Mouse (Mus musculus) testis, adult 2 months (tissue): ENCODE data around the gene Plppr1. TPM values are rescaled to one million over a fixed set of nuclear protein-coding genes. Genes with fewer than 3 reads are reported as not detected.

ENCODE experiments used
- H3K27ac ChIP-seq: fragments of 200-500 bp; 2 replicates; pipeline ENCODE4 v1.5.1; 2012; ENCODE audit warnings: low read depth, low read length; ENCODE audit not compliant: control insufficient read depth, insufficient read depth
- H3K27me3 ChIP-seq: fragments of 200-500 bp; 2 replicates; pipeline ENCODE4 v1.6.1; 2012; ENCODE audit warnings: mild to moderate bottlenecking, low read length, moderate library complexity; ENCODE audit not compliant: control insufficient read depth, insufficient read depth
- H3K36me3 ChIP-seq: fragments of 200-500 bp; 2 replicates; pipeline ENCODE4 v1.6.1; 2012; ENCODE audit warnings: mild to moderate bottlenecking, low read length; ENCODE audit not compliant: control insufficient read depth, insufficient read depth
- H3K4me1 ChIP-seq: fragments of 200-500 bp; 2 replicates; pipeline ENCODE4 v1.6.1; 2012; ENCODE audit warnings: low read length; ENCODE audit not compliant: control insufficient read depth, insufficient read depth
- H3K4me3 ChIP-seq: fragments of 200-500 bp; 2 replicates; pipeline ENCODE4 v1.5.1; 2012; ENCODE audit warnings: low read depth, mild to moderate bottlenecking, low read length, moderate library complexity, mixed read lengths; ENCODE audit not compliant: control insufficient read depth
- CTCF ChIP-seq: fragments of 200-500 bp; IDR thresholded peaks from 2 replicates; pipeline ENCODE4 v1.5.1; 2012; ENCODE audit warnings: low read depth, mild to moderate bottlenecking, inconsistent platforms, low read length, moderate library complexity; ENCODE audit not compliant: control insufficient read depth, insufficient read depth, insufficient replicate concordance
- POLR2A ChIP-seq: fragments of 200-500 bp; IDR thresholded peaks from 2 replicates; pipeline ENCODE4 v1.6.1; 2012; ENCODE audit warnings: low read depth, mild to moderate bottlenecking, inconsistent platforms, low read length, moderate library complexity; ENCODE audit not compliant: control insufficient read depth
- polyA plus RNA-seq: library from polyadenylated mRNA; depleted of rRNA; stranded (reverse); fragments of >200 nt; gene quantifications from 2 replicates; pipeline ENCODE4 v1.2.3, GENCODE M21; 2012

Plppr1 gene
- polyA plus RNA-seq, 1 experiment: not detected

DNA sequence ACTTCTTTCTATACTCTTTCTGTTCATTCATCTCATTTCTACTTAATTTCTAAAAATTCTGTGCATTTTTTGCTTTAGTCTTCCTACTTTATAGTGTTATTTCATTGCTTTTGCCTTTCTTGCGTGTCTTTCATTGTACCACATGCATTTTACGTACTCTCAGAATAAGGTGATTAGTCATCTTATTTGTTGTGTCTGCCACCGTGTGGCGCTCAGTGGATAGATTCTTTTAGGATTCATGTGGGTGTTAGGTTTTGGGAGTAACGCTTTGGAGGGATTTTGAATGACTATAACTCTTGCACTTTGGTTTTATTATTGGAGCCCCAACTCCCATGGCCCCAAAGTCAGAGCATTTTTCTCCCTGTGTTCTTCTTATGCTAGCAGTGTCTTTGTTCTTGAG lies 152.5 kb downstream of the Plppr1 start:
- no peak for TF ChIP-seq POLR2A
- no peak for TF ChIP-seq CTCF

DNA sequence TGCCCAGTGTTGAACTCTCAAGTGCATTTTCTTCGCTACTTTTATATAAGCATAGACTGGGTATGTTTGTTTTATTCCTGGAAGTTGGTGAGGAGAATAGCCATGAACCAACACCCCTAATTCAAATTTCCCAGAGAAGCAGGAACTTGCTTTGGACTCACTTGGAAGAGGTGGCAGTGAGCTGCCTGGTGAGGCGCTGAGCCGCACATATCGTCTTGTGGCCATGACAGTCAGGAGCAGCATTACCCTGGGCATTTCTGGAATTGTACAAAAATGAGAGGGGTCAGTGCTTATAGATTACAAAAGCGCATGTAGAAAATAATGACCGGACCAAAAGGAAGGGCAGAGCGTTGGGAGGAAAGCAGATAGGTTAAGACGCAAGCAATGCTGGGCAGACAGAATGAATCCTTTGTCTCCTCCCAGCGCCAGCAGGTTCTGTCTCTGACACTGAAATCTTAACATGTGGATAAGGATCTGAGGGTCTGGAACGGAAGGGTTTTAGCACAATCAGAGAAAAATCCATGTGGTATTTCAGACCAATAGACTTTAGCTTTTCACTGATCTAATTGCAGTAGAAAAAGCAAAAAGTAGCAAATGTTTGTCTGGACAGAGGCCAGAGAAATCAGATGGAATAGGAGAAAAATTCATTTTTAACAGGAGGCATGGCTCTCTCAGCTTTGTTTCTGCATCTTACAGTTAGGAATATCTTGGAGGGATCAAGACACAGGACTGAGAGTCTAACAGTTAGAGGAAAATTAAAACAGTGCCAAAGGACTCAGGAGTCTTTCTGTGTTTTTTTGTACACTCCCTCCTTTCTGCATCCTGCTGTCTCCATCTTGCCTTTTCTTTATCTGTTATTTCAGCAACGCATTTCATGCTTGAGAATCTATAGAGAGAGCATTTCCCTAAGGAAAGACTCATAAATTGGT lies 153.8 kb downstream of the Plppr1 start:
- no peak for TF ChIP-seq CTCF
- no peak for TF ChIP-seq POLR2A
- Histone ChIP-seq H3K36me3 (no peaks in the 10 kb centered on the region), H3K27me3 (no peaks in the 10 kb centered on the region), H3K4me3 (no peak overlapping the region), H3K27ac (no peak overlapping the region), H3K4me1 (no peaks in the 10 kb centered on the region)

More for the DNA sequence above, 152.5 kb downstream of the Plppr1 start:
- no peaks in the 10 kb centered on the region for H3K36me3 ChIP-seq
- no peaks in the 10 kb centered on the region for H3K4me1 ChIP-seq
- no peak overlapping the region for H3K4me3 ChIP-seq
- H3K27ac ChIP-seq: no peak overlapping the region
- H3K27me3 ChIP-seq: no peaks in the 10 kb centered on the region

DNA sequence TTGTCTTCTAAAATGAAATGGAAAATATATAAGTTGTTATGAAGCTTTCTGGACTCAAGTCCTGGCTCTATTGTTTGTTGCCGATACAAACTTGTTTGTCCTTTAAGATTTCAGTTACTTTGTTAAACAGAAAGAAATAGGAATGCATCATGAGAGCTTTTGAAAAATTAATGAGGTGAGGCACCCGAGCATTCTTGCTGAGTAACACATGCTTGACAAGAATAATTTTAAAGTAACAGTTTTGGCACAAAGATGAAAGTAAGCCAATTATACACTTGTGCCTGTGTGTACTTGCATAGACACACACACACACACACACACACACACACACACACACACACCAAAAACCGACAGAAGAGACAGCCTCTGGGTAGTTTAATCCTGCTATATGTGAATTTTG lies 155.3 kb downstream of the Plppr1 start:
- Histone ChIP-seq H3K4me3 (no peak overlapping the region), H3K27me3 (no peaks in the 10 kb centered on the region), H3K36me3 (no peaks in the 10 kb centered on the region), H3K4me1 (no peaks in the 10 kb centered on the region), H3K27ac (no peak overlapping the region)
- TF ChIP-seq CTCF (no peak), POLR2A (no peak)

DNA sequence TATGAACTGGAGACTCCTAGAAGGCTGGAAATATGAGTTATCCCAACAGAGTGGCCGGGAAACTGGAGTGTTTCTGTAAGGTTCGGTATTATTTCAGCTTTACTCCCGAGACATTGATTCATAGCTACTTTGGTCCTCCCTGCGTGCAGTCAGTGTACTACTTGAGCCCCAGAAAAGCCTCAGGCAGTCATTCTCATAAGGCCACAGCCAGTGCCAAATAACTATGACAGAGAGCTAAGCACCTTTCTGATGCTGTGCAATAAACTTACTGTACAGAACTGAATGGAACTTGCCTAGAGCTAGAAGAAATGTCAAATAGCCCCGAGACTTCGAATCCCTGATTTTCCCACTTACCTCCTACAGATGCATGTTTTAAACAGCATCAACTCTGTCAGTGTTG lies 164.4 kb downstream of the Plppr1 start:
- H3K36me3 ChIP-seq: no peaks in the 10 kb centered on the region
- no peaks in the 10 kb centered on the region for H3K4me1 ChIP-seq
- TF ChIP-seq POLR2A: no peak
- TF ChIP-seq CTCF: no peak
- no peak overlapping the region for H3K4me3 ChIP-seq
- H3K27ac ChIP-seq: no peak overlapping the region
- H3K27me3 ChIP-seq: no peaks in the 10 kb centered on the region

DNA sequence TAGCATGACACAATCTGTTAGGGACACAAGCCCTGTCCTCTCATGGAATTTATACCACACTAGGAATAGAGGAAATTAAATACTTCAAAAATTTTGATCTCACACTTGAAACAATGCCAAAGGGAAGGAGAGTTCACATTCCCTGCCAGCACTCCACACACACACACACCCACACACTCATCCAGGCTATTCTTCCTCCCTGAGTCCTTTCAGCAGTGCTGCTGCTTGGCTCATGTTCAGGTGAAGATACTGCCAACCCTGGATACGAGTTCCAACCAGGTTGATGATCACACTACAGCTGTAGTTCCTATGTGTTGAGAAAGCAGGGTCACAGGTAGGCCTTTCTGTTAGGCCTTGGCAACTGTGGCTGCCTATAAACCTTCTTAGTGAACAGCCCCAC lies 165.9 kb downstream of the Plppr1 start:
- no peaks in the 10 kb centered on the region for H3K36me3 ChIP-seq
- no peak overlapping the region for H3K27ac ChIP-seq
- no peak for TF ChIP-seq CTCF
- no peak for TF ChIP-seq POLR2A
- no peaks in the 10 kb centered on the region for H3K4me1 ChIP-seq
- H3K4me3 ChIP-seq: no peak overlapping the region
- no peaks in the 10 kb centered on the region for H3K27me3 ChIP-seq

DNA sequence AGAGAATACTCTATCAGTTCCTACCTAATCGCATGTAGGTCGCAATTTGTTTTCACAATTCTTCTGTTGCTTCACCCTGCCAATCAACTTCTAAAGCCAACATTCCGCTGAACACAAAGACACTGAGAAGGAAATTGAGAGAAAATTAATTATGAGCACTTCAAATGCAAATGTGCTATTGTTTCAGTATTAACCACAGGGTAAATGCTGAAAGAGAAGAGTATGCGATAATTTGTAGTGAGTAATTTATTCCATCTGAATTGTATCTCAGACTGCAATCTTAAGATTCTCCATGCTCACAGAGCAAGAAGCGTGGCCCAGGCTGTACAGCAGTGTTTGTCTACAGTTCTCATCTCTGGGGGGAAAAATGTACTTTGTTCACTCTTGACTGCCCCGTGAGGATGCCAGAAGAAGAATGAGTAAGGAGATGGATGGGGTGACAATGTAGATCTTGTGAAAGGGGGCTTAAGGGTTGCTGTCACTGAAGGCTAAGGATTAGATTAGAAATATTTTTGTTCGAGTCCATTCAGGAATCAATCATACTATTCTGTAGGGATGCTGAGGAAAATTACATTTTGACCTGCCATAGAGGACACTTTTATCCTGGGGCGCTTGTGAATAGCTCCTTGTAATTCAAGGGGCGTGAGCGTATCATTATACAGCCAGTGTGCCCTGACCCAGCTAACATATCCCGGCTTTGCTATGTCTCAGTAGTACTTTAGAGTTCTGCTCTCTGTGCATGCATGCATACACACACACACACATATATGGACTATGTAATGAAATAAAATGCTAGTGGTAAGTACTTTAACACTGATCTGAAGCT lies 173.3 kb downstream of the Plppr1 start:
- Histone ChIP-seq H3K4me1 (no peaks in the 10 kb centered on the region), H3K27me3 (no peaks in the 10 kb centered on the region), H3K27ac (no peak overlapping the region), H3K36me3 (no peaks in the 10 kb centered on the region), H3K4me3 (no peak overlapping the region)
- TF ChIP-seq CTCF: no peak
- TF ChIP-seq POLR2A: no peak

DNA sequence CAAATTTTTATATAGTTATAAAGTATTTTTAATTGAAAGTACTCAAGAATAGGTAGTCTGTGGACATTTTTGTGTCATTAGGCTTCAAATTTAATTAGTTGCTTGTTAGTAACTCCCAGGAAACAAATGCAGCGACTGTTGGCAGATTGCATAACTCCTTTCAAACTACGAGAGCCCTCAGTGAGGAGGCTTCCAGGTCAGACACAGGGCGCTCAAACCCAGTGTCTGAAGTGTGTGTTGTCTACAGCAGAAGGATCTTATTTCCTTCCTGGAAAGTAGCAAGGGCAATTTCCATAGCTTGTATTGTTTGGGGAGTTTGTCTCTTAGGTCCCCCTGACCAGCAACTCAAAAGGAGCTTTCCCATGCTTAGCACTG lies 173.9 kb downstream of the Plppr1 start:
- Histone ChIP-seq H3K36me3 (no peaks in the 10 kb centered on the region), H3K27me3 (no peaks in the 10 kb centered on the region), H3K4me1 (no peaks in the 10 kb centered on the region), H3K4me3 (no peak overlapping the region), H3K27ac (no peak overlapping the region)
- TF ChIP-seq CTCF: no peak
